Mouse (Mus musculus) central nervous system, embryonic 11.5 days (tissue): ENCODE results near the gene Alox15. TPM values are rescaled to one million over a fixed set of nuclear protein-coding genes. Genes with fewer than 3 reads are reported as not detected.

Experiments used
- polyA plus RNA-seq: library from polyadenylated mRNA; depleted of rRNA; stranded (reverse); fragments of >200 nt; gene quantifications from 2 replicates; pipeline ENCODE4 v1.2.3, GENCODE M21; 2012; rRNA removed

Alox15 gene
- 0.18 and 0.55 TPM in 2 replicates for polyA plus RNA-seq

DNA sequence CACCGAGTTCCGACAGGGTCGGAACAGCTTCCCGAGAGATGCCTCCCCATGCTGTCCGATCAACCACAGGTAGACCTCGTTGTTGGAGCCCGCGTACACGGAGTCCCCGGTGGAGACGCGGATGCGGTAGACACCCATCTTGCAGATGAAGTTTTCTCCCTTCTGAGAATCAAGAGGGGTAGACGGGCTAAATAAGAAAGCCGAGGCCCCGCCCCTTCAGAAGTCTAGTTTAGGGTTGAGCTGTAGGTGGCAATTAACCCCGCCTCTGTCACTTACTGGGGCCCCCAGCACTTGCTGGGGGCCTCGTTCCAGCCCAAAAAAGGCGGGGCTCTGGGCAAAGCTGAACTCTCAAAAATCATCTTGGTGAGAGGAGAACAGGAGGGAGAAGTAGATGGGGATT lies at the start of gene Alox15:
Gene Alox15, minus strand, starts transcription at position 164 of the 400 bp plus-strand sequence.

DNA sequence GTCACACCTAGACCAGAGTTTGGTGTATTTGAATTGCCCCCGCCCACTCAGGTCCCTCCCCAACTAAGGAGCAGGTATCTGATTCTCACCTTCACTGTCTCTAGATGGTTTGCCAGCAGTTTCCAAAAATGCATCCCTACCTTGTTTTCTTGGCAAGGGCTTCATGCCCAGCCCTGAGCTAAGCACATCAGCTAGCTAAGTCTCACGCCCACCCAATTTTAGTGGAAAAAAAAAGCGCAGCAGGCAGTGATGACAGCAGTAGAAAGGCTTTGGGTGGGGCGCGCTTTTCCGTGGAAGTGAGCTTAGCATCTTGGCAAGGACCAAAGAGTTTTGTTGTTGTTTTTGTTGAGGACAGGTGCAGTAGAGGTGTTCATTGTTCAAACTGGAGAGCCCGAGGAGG lies 29.3 kb downstream of the Alox15 start, which contains the start of gene Alox12e:
Gene Alox12e, minus strand, starts transcription at position 101 of the 400 bp plus-strand sequence.

Other genes with a start within 250 kb of the Alox15 start
- 0.19 and 0.31 TPM in 2 replicates for gene Mgl2, start 221.7 kb downstream of the Alox15 start, polyA plus RNA-seq
- 0.40 and 2.1 TPM in 2 replicates for gene Clec10a, start 195.8 kb downstream of the Alox15 start, polyA plus RNA-seq
- gene Slc16a11, start 139.3 kb downstream of the Alox15 start, polyA plus RNA-seq: 0.35 and 0.47 TPM in 2 replicates
- gene Slc16a13, start 131.0 kb downstream of the Alox15 start, polyA plus RNA-seq: 11.0 and 43.0 TPM in 2 replicates
- gene Bcl6b, start 122.2 kb downstream of the Alox15 start, polyA plus RNA-seq: 5.3 and 7.2 TPM in 2 replicates
- 152 and 226 TPM in 2 replicates for gene 0610010K14Rik, start 114.1 kb downstream of the Alox15 start, polyA plus RNA-seq
- gene Gm21988, start 112.2 kb downstream of the Alox15 start, polyA plus RNA-seq: 11.4 and 21.8 TPM in 2 replicates
- gene Rnasek, start 112.2 kb downstream of the Alox15 start, polyA plus RNA-seq: 3.4 and 39.5 TPM in 2 replicates
- gene Alox12, start 96.7 kb downstream of the Alox15 start, polyA plus RNA-seq: 2.6 and 3.1 TPM in 2 replicates
- not detected in 2 replicates for gene Alox12e, start 29.4 kb downstream of the Alox15 start, polyA plus RNA-seq
- 34.7 and 45.0 TPM in 2 replicates for gene Pelp1, start 58.0 kb upstream of the Alox15 start, polyA plus RNA-seq
- gene Arrb2, start 80.6 kb upstream of the Alox15 start, polyA plus RNA-seq: 49.1 and 64.2 TPM in 2 replicates
- 37.6 and 48.2 TPM in 2 replicates for gene Med11, start 99.9 kb upstream of the Alox15 start, polyA plus RNA-seq
- 0.47 and 0.52 TPM in 2 replicates for gene Zmynd15, start 107.4 kb upstream of the Alox15 start, polyA plus RNA-seq
- 1.7 and 2.2 TPM in 2 replicates for gene Cxcl16, start 108.0 kb upstream of the Alox15 start, polyA plus RNA-seq
- gene Tm4sf5, start 153.2 kb upstream of the Alox15 start, polyA plus RNA-seq: 1.2 and 1.3 TPM in 2 replicates
- gene Vmo1, start 162.6 kb upstream of the Alox15 start, polyA plus RNA-seq: 0.22 and 0.30 TPM in 2 replicates
- 0.25 and 0.60 TPM in 2 replicates for gene Gltpd2, start 167.2 kb upstream of the Alox15 start, polyA plus RNA-seq
- gene Psmb6, start 173.3 kb upstream of the Alox15 start, polyA plus RNA-seq: 450 and 522 TPM in 2 replicates
- gene Gm40193, start 180.9 kb upstream of the Alox15 start, polyA plus RNA-seq: not detected in 2 replicates
- 7.3 and 9.7 TPM in 2 replicates for gene Pld2, start 188.0 kb upstream of the Alox15 start, polyA plus RNA-seq
- 51.8 and 75.5 TPM in 2 replicates for gene Mink1, start 210.8 kb upstream of the Alox15 start, polyA plus RNA-seq